Mouse (Mus musculus) MEL-GATA-1-ER (cell line): ENCODE measurements at regions not wholly inside any gene's neighbourhood (a gene's known extent, or its start where the extent isn't known, plus 50 kb on each side); places are given as distances from the start of the nearest gene placed in this dataset.

Experiments
- DNase-seq: peaks from one replicate; pipeline ENCODE4 v3.0.0-alpha.2; 2012; ENCODE audit warnings: low read depth; ENCODE audit errors: extremely low read depth

DNA sequence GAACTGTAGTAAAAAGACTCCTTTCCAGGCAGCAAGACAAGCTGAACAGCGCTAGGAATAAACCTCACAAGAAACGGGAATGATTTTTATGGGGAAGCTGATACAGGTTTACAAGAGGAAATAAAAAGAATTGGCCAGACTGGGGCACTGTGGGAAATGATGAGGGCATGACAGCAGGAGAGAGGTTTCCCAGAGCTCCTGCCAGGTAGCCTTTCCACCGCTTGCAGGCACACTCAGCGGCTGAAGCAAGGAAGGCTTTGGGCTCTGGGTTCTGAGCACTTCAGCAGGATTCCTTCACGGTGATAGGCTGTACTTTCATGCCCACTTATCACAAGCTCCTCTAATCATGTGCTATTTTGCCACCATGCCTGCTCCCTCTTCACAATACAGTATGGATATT is 114.2 kb upstream of the Syt13 start:
- no peak for DNase-seq

DNA sequence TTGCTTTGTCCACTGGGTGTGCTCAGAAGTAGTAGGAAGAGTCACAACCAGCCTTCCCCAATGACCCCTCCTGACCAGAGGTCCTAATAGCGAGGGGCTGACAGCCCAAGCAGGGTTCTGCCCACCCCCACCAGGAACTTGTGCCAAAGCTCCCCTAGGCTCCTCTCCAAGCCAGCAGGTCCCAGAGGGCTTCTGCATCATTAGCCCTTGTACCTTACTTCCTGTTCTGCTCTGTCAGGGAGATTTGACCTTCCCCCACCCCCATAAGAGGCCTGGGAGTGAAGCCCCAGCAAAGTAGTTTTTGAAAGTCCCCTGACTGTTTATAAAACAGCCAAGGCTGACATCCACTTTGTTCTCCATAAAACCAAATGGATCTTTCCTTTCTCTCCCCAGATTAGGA is 110.0 kb upstream of the Syt13 start:
- DNase-seq, result no peak

DNA sequence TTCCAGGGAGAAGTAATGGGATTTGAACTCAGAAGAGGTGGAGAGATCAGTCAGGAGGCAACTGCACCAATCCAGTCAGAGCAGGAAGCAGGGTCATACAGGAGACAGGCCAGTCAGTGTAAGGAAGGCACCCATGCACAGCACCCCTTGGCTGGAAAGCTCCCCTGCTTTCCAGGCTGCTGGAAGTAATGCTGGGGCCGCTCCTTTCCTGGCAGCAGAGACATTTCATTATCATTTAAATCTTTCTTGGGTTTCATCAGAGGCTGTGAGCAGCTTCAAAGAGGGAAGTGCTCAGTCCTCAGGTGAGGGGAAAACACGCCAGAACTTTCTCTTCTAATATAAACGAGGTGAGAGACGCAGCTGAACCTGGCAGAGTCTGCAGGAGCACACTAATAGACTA is 109.1 kb upstream of the Syt13 start:
- DNase-seq, result no peak

DNA sequence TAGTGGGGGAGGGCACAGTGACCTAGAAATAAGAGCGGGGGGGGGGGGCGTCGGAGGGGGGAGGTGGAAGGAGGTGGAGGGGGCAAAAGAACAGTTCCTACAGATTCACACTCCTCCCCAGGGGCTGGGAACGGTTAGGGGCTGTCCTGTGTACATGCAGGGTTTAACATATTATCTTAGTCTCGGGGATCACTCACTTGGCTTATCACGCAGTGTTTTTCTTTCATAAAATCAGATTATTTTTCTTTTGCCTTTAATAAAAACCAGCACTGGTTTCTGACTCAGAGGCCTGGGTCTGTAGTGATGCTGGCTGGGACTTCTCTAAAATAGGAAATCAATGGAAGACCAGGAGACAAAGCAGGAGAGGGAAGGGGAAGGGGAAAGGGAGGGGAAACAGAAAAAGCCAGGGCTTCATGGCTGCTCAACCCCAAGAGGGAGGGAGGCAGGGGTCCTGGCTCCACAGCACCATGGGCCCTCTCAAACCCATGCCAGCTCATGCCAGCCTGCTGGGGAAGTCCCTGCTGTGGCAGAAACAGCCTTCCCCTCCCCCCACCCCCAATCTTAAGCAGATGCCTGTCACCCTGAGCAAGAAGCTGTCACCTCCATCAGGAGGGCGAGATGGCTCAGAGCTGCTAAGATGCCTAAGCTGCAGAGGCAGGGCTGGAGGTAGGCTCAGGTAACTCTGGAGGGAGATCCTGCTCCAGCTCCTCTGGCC is 108.3 kb upstream of the Syt13 start:
- no peak for DNase-seq

DNA sequence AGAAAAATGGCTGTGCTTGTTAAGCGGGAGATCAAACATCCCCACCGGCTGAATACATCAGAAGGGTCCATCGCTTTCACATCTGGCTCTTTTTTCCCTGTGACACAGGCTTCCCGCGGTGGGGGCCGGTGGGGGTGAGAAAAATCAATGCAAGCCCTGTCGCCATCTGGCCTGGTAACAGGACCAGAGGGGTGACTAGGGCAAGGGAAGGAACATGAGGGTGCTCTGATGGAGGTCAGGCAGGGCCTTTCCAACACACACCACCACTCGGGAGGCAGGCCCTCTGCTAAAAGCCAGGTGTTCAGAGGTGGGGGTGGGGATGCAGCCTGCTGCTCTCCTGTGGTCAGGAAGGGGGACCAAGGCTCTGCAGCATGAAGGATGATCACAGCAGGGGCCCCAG is 107.5 kb upstream of the Syt13 start:
- DNase-seq, result no peak

DNA sequence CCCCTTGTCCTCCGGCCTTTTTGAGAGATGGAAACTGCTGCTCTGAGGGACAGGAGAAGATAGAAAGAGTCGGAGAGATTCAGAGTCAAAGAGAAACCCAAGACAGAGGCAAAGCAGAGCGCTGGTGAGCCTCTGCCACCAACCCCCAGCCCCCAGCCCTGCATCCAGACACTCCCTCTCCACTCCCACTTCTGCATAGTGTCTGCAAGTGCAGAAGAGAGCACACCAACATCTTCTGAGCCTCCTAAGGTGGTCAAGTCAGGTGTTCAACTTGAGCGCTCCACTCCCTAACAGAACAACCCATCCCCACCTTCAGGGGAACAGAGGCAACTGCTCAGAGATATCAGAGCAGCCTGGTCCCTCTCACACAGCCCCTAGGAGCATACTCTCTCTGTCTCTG is 106.8 kb upstream of the Syt13 start:
- DNase-seq, result no peak

DNA sequence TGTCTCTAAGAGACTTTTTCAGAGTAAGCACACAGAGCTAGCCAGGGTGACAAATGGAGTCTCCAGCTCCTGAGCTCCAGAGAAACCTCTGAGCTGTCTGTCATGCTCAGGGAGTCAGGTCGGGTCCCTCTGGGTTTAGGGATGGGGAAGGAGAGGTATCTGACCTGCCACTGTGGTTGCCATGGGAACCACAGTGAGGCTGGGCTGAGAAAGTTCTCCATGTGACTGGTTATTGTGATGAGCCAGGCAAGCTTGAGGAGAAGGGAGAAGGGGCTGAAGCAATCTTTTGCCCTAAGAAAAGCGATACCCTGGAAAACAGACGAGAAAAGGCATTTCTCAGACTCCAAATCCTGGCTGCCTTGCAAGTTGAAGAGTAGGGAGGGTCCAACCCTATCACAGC is 105.7 kb upstream of the Syt13 start:
- DNase-seq, result no peak

DNA sequence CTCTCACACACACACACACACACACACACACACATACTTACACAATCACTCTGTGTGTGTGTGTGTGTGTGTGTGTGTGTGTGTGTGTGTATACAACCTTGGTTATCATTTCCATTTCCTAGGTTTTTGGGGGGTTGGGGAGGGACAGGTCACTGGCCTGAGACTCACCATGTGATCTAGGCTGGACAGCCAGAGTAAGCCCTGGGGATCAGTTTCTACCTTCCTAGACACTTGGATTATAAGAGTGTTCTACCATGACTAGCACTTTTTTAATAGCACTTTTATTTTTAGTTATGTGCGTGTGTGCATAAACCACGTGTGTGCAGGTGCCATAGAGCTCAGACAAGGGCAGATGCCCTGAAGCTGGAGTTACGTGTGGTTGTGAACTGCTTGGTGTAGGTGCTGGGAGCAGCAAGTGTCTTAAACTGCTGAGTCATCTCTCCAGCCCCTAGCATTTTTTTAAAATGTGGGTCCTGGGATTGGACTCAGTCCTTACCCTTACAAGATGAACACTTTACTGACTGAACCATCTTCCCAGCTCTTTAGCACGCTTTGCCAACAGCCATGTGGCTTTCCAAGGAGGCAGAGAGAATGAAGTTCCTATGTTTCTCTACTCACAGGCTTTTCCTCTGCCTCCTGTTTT is 105.1 kb upstream of the Syt13 start:
- no peak for DNase-seq

DNA sequence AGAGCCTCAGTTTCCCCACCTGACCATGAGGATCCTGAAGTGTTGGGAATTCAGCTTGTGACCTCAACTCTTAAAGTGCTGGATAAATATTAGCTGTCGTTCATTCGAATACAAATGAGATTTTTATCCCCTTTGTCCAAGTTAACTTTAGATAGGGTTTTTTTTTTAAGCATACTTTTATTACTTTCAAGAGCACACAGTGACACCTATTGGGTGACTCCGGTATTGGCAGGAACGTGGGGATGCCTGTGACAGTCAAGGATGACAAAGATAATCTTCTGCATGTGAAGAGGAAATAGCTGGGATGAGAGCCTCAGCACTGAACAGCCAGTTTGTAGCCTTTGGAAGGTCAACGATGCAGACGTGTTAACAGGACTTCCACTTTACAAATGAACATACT is 103.9 kb upstream of the Syt13 start:
- DNase-seq, result peak; percentile 36

DNA sequence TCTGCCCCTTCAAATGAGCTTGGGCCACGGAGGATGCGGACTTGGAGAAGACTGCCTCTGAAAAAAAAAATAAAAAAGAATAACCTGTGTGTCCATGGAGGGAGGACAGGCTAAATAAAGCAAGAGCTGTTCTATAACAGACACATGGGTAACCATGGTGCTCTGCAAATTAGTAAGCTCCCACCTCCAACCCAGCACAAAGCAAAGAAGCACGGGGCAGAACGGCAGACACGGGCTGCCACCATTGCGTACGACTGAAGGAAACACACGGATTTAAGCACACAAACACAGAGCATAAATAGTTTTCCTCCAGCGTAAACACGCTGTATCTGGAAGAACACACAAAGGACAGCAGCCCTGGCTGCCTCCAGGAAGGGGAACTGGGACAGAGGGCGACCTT is 101.9 kb upstream of the Syt13 start:
- no peak for DNase-seq

DNA sequence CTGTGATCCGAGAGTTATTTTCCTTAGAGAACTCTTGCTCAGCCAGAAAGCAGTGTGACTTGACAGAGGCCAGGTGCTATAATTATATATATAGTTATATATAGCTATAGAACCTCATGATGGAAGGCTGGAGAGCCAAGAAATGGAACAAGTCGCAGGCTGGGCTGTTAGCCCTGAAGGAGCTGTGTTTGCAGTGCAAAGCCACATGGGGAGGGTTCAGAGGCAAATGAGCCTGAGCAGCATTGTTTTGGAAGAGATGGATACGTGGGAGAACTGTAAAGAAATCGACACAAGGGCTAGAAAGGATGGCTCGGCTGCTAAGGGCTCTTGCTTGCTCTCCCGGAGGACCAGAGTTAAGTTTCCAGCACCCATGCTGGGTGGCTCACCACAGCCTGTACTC is 95.3 kb upstream of the Syt13 start:
- DNase-seq, result no peak

DNA sequence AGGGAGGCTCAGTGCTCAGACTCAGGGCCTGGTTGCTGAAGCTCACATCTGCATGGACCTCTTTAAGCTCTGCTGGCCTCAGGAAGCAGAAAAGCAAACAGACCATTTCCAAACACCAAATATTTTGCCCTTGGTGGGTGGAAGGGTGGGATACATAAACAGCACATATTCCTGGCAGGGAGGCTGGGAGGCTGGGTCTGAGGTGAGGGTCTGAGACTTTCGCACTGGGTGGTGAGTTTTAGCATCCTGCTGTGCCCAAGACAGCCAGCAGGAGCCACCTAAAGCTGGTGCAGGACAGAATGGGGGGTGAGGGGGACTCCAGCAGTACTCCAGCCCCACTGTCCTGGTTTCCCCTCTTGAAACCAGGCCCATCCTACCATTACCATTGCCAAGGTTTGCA is 90.6 kb upstream of the Syt13 start:
- DNase-seq, result no peak

DNA sequence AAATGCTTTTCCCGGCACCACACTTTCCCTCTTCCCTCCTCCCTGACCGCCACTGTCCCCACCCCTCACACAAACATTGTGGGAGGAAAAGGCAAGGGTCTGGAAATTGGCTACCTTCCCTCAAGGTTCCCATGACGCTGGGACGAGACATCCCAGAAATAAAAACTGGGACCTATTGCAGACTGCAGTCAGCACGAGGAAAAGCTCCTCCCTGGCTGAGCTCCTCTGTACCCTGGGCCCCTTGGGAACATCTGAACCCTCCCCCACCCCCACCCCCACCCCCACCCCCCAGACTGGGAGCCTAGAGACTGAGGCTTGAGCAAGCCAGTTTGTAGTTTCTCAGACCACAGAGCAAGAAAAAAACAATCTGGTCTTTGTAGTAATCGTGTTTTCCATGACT is 89.5 kb upstream of the Syt13 start:
- DNase-seq, result no peak

DNA sequence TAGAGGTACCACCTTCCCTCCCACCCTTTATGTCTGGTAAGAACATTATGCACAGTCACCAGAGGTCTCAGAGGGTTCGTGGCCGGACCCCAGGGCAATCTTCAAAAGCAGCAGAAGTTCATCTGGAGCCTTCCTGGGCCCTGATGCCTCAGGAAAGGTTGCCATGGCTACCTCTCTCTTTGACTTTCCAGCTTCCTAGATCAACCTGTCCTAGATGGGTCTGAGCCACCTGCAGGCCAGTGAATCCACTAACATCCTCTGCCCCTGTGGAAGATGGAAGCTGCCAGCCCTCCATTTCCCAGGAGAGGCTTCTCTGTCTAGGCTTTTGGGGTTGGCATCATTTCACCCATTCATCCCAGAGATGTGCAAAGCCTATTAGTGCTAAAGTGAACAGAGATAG is 84.8 kb upstream of the Syt13 start:
- no peak for DNase-seq

DNA sequence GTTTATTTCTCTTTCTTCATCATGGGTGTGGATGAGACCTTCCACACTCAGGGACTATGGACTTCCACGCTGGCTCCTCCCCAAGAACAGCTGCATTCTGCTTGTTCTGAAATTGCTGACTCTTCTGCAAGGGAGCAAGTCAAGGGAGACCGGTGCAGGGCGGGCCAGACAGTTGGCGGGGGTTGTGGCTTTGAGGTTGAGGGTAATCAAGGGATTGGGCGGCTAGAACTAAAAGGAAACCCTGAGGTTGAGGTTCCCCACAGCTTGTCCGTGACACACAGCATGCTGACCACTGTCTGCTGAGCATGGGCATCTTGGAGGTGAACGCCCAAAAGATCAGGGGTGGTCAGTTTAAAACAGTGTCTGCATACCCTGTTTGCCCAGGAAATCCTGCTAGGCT is 83.1 kb upstream of the Syt13 start:
- DNase-seq, result no peak

DNA sequence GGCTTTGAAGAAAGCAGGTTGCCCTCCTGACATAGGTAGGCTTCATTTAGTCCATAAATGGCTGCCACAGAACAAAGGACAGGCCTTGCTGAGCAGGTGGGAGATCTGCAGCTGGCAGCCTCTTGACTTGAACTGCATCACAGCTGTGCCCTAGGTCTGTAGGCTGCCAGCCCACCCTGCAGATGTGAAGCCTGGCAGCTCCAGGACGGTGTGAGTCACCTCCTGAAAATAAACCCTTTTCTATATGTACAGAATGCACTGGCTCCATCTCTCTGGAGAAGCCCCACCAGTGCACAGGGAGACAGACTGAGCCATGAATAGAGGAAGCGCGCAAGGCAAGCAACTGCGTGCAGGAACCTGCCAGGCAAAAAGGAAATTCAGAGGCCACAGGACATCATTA is 78.7 kb upstream of the Syt13 start:
- no peak for DNase-seq

DNA sequence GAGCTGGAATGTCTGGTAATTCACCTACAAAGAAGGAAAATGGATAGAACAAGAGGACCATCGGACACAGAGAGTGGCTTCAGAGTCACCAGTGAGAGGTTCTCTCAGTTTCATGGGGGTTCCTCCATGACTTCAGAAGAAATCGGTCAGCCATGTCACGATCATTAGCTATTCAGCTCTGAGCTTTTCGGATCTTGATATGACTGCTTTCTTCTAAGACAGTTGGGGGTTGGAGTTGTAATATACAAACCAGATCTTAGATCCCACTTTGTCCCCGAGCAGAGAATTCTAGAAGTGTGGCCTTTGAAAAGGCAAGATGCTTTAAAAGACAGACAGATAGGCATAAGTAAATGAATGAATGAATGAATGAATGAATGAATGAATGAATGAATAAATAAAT is 76.9 kb upstream of the Syt13 start:
- DNase-seq, result no peak

DNA sequence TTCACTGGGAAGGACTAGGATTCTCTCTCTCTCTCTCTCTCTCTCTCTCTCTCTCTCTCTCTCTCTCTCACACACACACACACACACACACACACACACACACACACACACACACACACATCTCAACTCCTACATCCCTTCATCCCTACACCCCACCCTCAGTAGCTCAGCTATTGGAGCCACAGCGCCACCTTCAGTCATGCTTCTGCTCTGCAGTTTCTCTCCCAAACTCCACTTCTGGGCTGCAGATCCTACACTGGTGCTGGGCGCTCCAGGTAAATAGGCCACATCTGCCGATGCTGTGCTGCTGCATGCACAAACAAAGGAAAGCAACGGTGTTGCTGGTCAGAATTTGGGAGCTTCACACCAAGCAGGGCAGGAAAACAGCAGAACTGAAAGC is 74.9 kb upstream of the Syt13 start:
- no peak for DNase-seq

DNA sequence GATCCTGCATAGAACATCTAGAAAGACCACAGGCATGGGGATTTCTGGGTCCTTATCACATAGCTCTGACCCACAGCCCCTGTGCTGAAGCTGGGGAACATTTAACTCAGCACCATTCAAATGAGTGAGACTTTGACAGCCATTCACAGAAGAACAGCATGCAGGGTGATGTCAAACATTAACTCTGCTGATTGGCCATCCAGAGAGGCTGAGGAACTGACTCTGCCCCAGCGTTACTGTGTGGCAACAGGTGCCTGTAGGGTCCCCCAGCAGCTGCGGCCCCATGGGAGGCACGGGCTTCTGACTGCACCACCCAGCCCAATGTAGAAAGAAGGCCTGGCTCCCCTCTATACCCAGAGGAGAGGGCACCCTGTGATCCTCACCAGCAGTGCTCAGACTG is 73.3 kb upstream of the Syt13 start:
- DNase-seq, result no peak

DNA sequence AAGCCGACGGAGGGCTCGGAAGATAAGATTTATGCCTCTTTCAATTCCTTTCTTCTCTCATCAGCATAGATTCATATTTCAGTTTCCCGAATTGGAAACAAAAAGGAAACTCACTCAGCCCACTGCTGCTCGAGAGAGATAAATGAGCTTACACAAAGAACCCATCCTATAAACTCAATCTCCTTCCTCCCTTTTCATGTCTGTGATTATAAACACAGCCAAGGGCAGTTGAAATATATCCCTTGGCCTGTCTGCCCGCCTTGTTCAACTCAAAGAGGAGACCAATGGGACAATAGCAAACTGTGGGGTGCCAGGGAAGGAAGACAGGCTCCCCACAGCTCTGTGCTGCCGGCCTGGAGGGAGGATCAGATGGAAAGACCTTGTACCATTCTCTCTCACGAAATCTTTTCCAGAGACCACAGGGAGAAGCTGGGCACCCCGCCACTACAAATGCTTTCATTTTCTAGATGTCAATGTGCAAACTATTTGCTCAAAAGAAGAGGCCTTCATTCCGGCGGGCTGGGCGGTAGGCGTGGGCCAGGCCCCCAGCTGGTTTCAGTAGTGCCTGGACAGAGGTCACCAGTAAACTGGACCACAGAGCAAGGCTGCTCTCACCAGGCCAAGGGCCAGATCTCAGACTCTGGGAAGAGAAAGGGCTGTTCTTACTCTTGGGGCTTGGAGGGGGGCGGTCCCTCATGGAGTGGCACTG is 69.7 kb upstream of the Syt13 start:
- DNase-seq, result no peak

DNA sequence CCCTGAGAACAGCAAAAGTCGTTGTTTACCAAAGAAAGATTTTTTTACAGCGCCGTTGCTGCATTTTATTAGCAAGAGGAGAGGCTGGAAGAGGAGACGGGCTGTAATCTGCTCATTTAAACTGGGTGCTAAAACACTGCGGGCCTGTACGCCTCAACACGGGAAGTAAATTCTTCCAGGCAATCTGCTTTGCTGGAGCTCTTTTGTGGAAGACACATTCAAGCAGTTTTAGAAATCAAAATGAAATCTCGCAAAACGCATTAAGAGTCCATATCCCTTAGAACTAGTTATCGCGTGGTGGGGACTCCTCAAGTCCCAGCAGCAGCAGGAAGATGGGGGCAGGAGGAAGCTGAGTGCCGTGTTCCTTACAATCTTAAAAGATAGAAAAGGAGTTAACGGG is 65.9 kb upstream of the Syt13 start:
- DNase-seq, result no peak

DNA sequence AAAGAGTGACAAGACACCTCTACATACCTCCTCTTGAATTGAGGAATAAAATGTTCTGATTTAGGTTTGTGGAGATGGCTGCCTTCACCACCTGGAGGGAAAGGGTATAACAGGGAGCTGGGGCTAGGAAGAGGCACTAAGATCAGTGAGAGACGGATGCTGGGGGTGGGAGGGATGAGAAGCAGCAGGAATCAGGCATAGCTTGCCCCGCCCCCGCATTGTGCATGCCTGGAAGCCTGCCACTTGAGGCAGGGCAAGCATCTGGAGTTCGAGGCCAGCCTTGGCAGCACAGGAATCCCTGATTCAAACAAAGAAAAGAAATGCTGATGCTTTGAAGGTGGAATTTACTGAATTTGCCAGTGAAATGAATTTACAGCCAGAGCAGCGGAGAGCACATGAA is 63.6 kb upstream of the Syt13 start:
- no peak for DNase-seq

DNA sequence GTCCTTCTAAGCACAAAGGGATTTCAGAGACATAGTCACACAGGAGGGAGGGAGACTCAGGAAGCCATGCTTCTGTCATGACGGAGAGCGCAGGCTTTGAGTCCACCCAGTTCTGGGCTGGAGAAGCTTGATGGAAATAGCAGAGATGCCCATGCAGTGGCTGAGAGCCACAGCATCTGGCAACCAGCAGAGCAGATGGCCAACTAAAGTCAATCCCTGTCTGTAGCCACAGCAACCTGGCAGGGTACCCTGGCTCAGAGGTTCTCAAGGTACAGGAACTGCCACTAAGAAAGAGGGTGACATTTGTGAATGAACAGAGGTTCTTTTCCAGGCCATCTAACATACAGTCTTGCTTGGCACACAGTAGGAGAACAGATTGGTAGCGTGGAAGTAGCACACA is 61.7 kb upstream of the Syt13 start:
- DNase-seq, result no peak
